In the genomic region with DNA sequence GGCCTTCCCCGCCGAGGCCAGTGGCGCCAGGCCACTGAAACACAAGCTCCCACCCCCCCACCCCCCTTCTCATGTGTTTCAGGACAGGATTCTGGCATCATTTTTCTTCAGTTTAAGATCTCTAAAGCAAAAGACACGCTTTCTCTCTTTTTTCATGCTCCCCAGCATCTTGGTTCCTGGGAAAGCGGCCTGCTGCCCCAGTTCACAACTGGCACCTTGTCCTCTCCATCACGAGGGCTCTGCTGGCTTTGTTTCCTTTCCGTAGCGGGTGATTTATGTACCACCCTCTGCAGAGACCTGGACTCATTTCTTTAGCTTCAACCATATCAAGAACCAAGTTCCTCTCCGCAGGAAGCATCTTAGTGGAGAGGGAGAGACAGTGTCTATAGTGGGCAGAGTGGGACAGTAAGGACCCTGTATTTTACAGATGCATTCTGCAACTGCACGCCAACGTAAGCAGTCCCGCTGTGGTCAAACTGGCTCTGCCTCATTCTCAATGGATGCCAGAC, we compare ENCODE assay signal across 8 mouse cellular contexts. TPM values are rescaled to one million over a fixed set of nuclear protein-coding genes. Genes with fewer than 3 reads are reported as not detected.
DNase-seq lines count a peak whose midpoint lies in the region; ATAC-seq lines count a peak whose summit lies in the region.

No protein-coding gene starts in this region.

- no peaks in the 10 kb centered on the region for H3K27me3 ChIP-seq in midbrain, embryonic 10.5 days (ENCODE audit: low read depth, poor library complexity, severe bottlenecking)

- peaks cover 35% of the 10 kb centered on the region for H3K4me1 ChIP-seq in midbrain, embryonic 10.5 days

- 24% methylated on average over 12 of the region's 12 CpGs for WGBS in midbrain, embryonic 10.5 days

- no peaks in the 10 kb centered on the region for H3K9me3 ChIP-seq in midbrain, embryonic 10.5 days (replicated peaks)

- H3K27ac ChIP-seq in midbrain, embryonic 10.5 days (replicated peaks), result peak overlapping the region; percentile 95

- ATAC-seq in granulocyte monocyte progenitor cell, adult 5-6 weeks (replicated peaks; ENCODE audit: poor library complexity, severe bottlenecking), result no peak

- H3K36me3 ChIP-seq in midbrain, embryonic 10.5 days, result 0 out of 2 replicates have a peak, but pooled peaks cover 3% of the 10 kb centered on the region

- peak overlapping the region; percentile 84 for H3K4me3 ChIP-seq in midbrain, embryonic 10.5 days

- DNase-seq in kidney, adult 11 months, result peak; percentile 23
- no peak for DNase-seq in kidney, postnatal 14 days
- peak; percentile 50 for DNase-seq in MN1 (ENCODE audit: low spot score)
- DNase-seq in embryo, embryonic 11 days, result peak; percentile 65
- DNase-seq in induced T-regulatory cell, adult 2 months (ENCODE audit: low read depth), result peak; percentile 33
- no peak for DNase-seq in midbrain, embryonic 10.5 days (ENCODE audit: low spot score)
- DNase-seq in natural killer cell, adult 2 months (ENCODE audit: low spot score in 2 of 2), result no peak

RNA-seq across cellular contexts. Expression of gene Aplp2, which starts 0.9 kb away (rescaled TPM):
- 226 and 239 TPM in 2 replicates for polyA plus RNA-seq in midbrain, embryonic 10.5 days (2016; fragmentation: Nextera tagmentation; extraction: Ambion mirVana)
- 28.1 and 32.6 TPM in 2 replicates for total RNA-seq in granulocyte monocyte progenitor cell, adult 5-6 weeks (2014; fragmentation: Nextera tagmentation)
- 34.1 and 34.9 TPM in 2 replicates for total RNA-seq in granulocyte monocyte progenitor cell, adult 5-6 weeks (2017)

Comparison
In these comparisons a context has a peak if more than half of its experiments do, and no peak if none do; other contexts are left out.
1. DNase-seq: peak in kidney, adult 11 months (single experiment), MN1 (single experiment), embryo, embryonic 11 days (single experiment) and induced T-regulatory cell, adult 2 months (single experiment); none in kidney, postnatal 14 days (single experiment), midbrain, embryonic 10.5 days (single experiment) and natural killer cell, adult 2 months (0 of 2).